ENCODE assay signal across 9 mouse cellular contexts in genomic region chr10:77434457-77435151, GRCm38 (mm10). TPM values are rescaled to one million over a fixed set of nuclear protein-coding genes. Genes with fewer than 3 reads are reported as not detected.
DNase-seq lines count a peak whose midpoint lies in the region; ATAC-seq and TF ChIP-seq lines count a peak whose summit lies in the region.
"Had no signal": no experiment of that assay in that cellular context is flagged by ENCODE, and none has a peak within 500 bp of the region (broad histone marks: within the 10 kb centered on the region; RNA-seq: fewer than 3 reads in every experiment).

No protein-coding gene starts in this region.

- no peak overlapping the region for H3K27ac ChIP-seq in midbrain, embryonic 15.5 days
- no peak overlapping the region for H3K27ac ChIP-seq in midbrain, embryonic 10.5 days (replicated peaks)
- peak overlapping the region; percentile 68 for H3K27ac ChIP-seq in heart, postnatal 0 days (ENCODE audit: low read depth)
- 0 out of 2 replicates have a peak overlapping the region, but pooled peaks have one; percentile 11 for H3K27ac ChIP-seq in liver, postnatal 0 days (ENCODE audit: low read depth)

- no peaks in the 10 kb centered on the region for H3K9me3 ChIP-seq in midbrain, embryonic 15.5 days
- no peaks in the 10 kb centered on the region for H3K9me3 ChIP-seq in midbrain, embryonic 10.5 days (replicated peaks)
- no peaks in the 10 kb centered on the region for H3K9me3 ChIP-seq in heart, postnatal 0 days (replicated peaks; ENCODE audit: control insufficient read depth, low read length)
- no peaks in the 10 kb centered on the region for H3K9me3 ChIP-seq in liver, postnatal 0 days (ENCODE audit: low read length)
- H3K9me3 ChIP-seq: G1E had no signal

- no peak for DNase-seq in midbrain, embryonic 10.5 days (ENCODE audit: low spot score)
- peak; percentile 77 for DNase-seq in fibroblast of lung, adult 2 months (ENCODE audit: low read depth)
- DNase-seq in heart, postnatal 0 days (ENCODE audit: low spot score), result peak; percentile 74
- peak; percentile 62 to 66 for DNase-seq in kidney, postnatal 36 days
- DNase-seq in liver, postnatal 0 days, result no peak
- DNase-seq in yolk sac, embryonic 10.5 days (ENCODE audit: low spot score), result no peak
- DNase-seq in spleen, adult 18-20 months, result no peak

- H3K36me3 ChIP-seq in midbrain, embryonic 15.5 days (replicated peaks), result no peaks in the 10 kb centered on the region
- no peaks in the 10 kb centered on the region for H3K36me3 ChIP-seq in midbrain, embryonic 10.5 days
- no peaks in the 10 kb centered on the region for H3K36me3 ChIP-seq in heart, postnatal 0 days (replicated peaks; ENCODE audit: control insufficient read depth, insufficient read depth, low read length)
- H3K36me3 ChIP-seq in liver, postnatal 0 days (replicated peaks; ENCODE audit: insufficient read depth, low read length), result no peaks in the 10 kb centered on the region
- H3K36me3 ChIP-seq: G1E had no signal

- H3K4me1 ChIP-seq in midbrain, embryonic 15.5 days, result 0 out of 2 replicates have a peak, but pooled peaks cover 3% of the 10 kb centered on the region
- peaks cover 15% of the 10 kb centered on the region for H3K4me1 ChIP-seq in midbrain, embryonic 10.5 days
- H3K4me1 ChIP-seq in heart, postnatal 0 days (ENCODE audit: control insufficient read depth, insufficient read depth), result peaks cover 18% of the 10 kb centered on the region
- H3K4me1 ChIP-seq in liver, postnatal 0 days (ENCODE audit: insufficient read depth), result no peaks in the 10 kb centered on the region

- no peak for ATAC-seq in midbrain, embryonic 15.5 days (replicated peaks)
- ATAC-seq in heart, postnatal 0 days (ENCODE audit: insufficient read depth, low read depth), result peak; percentile 84
- peak; percentile 51 for ATAC-seq in liver, postnatal 0 days

- TF ChIP-seq EP300 in heart, postnatal 0 days (IDR thresholded peaks at IDR 0.05; ENCODE audit: low read depth), result peak; percentile 82
- peak; percentile 53; the same call in 1 of the 2 replicates for TF ChIP-seq EP300 in liver, postnatal 0 days (IDR thresholded peaks at IDR 0.05; ENCODE audit: low read depth)

- no peaks in the 10 kb centered on the region for H3K27me3 ChIP-seq in midbrain, embryonic 15.5 days (replicated peaks)
- H3K27me3 ChIP-seq in midbrain, embryonic 10.5 days (ENCODE audit: low read depth, poor library complexity, severe bottlenecking), result no peaks in the 10 kb centered on the region
- H3K27me3 ChIP-seq in heart, postnatal 0 days (ENCODE audit: control insufficient read depth, insufficient read depth, low read length), result no peaks in the 10 kb centered on the region
- no peaks in the 10 kb centered on the region for H3K27me3 ChIP-seq in liver, postnatal 0 days (ENCODE audit: insufficient read depth, low read length)

- H3K9ac ChIP-seq in midbrain, embryonic 15.5 days, result no peak overlapping the region
- H3K9ac ChIP-seq in heart, postnatal 0 days (replicated peaks; ENCODE audit: low read depth, low read length), result no peak overlapping the region
- no peak overlapping the region for H3K9ac ChIP-seq in liver, postnatal 0 days (replicated peaks)

- no peak overlapping the region for H3K4me3 ChIP-seq in midbrain, embryonic 15.5 days
- no peak overlapping the region for H3K4me3 ChIP-seq in midbrain, embryonic 10.5 days
- H3K4me3 ChIP-seq in heart, postnatal 0 days (ENCODE audit: low read depth, low read length), result no peak overlapping the region
- no peak overlapping the region for H3K4me3 ChIP-seq in liver, postnatal 0 days (ENCODE audit: low read depth, low read length)

- 0 out of 2 replicates have a peak overlapping the region, but pooled peaks have one; percentile 15 for H3K4me2 ChIP-seq in midbrain, embryonic 15.5 days
- peak overlapping the region; percentile 5 for H3K4me2 ChIP-seq in heart, postnatal 0 days (ENCODE audit: low read depth, low read length)
- H3K4me2 ChIP-seq in liver, postnatal 0 days (ENCODE audit: low read depth, low read length), result no peak overlapping the region

- WGBS in midbrain, embryonic 15.5 days, result 66% methylated on average over 18 of the region's 18 CpGs
- 74% methylated on average over 18 of the region's 18 CpGs for WGBS in midbrain, embryonic 10.5 days
- WGBS in heart, postnatal 0 days, result 15% methylated on average over 18 of the region's 18 CpGs
- 32% methylated on average over 18 of the region's 18 CpGs for WGBS in liver, postnatal 0 days (ENCODE audit: insufficient replicate concordance)

- TF ChIP-seq CTCF in heart, postnatal 0 days (IDR thresholded peaks at IDR 0.05; ENCODE audit: low read depth), result no peak
- no peak for TF ChIP-seq CTCF in liver, postnatal 0 days (IDR thresholded peaks at IDR 0.05; ENCODE audit: low read depth)

RNA-seq across cellular contexts. Expression of gene Adarb1, which starts 16.5 kb away (rescaled TPM):
- 18.1 and 18.2 TPM in 2 replicates for polyA plus RNA-seq in midbrain, embryonic 15.5 days (2015; fragmentation: Nextera tagmentation; extraction: Ambion mirVana)
- 6.0 and 6.1 TPM in 2 replicates for polyA plus RNA-seq in midbrain, embryonic 10.5 days (2016; fragmentation: Nextera tagmentation; extraction: Ambion mirVana)
- 23.7 and 26.9 TPM in 2 replicates for total RNA-seq in heart, postnatal 0 days (2014; rRNA removed; ENCODE audit: low replicate concordance)
- 7.8 and 8.5 TPM in 2 replicates for polyA plus RNA-seq in heart, postnatal 0 days (2015; fragmentation: Nextera tagmentation; extraction: Ambion mirVana)
- 1.8 TPM in 2 replicates for polyA plus RNA-seq in liver, postnatal 0 days (2015; fragmentation: Nextera tagmentation; extraction: Ambion mirVana)
- polyA plus RNA-seq: G1E had no signal

Comparison
In these comparisons a context has a peak if more than half of its experiments do, and no peak if none do; other contexts are left out.
1. H3K27ac ChIP-seq: peak in heart, postnatal 0 days (single experiment) and liver, postnatal 0 days (single experiment); none in midbrain, embryonic 15.5 days (single experiment) and midbrain, embryonic 10.5 days (single experiment).
2. DNase-seq: peak in fibroblast of lung, adult 2 months (single experiment), heart, postnatal 0 days (single experiment) and kidney, postnatal 36 days (2 of 2); none in midbrain, embryonic 10.5 days (single experiment), liver, postnatal 0 days (single experiment), yolk sac, embryonic 10.5 days (single experiment) and spleen, adult 18-20 months (0 of 2).